Mouse (Mus musculus) hindbrain, embryonic 12.5 days (tissue): ENCODE measurements at regions not wholly inside any gene's neighbourhood (a gene's known extent, or its start where the extent isn't known, plus 50 kb on each side); places are given as distances from the start of the nearest gene placed in this dataset.

Source experiments
- ATAC-seq: fragments of 200-750 bp; cut with Nextera tagmentation; 2 replicates; pipeline ENCODE4 v1.8.0; 2017; ENCODE audit warnings: moderate TSS enrichment; ENCODE audit not compliant: low FRiP score
- H3K27ac ChIP-seq: fragments of 300-500 bp; sonication (generic); 2 replicates; pipeline ENCODE4 v1.5.1; 2016; ENCODE audit warnings: mild to moderate bottlenecking
- H3K27me3 ChIP-seq: fragments of 300-500 bp; sonication (generic); 2 replicates; pipeline ENCODE4 v1.6.1; 2016; ENCODE audit warnings: mild to moderate bottlenecking
- H3K36me3 ChIP-seq: fragments of 300-500 bp; sonication (generic); 2 replicates; pipeline ENCODE4 v1.6.1; 2016; ENCODE audit warnings: mild to moderate bottlenecking
- H3K4me1 ChIP-seq: fragments of 300-500 bp; sonication (generic); 2 replicates; pipeline ENCODE4 v1.6.1; 2016
- H3K4me2 ChIP-seq: fragments of 300-500 bp; sonication (generic); replicated peaks from 2 replicates; pipeline ENCODE4 v1.6.1; 2016; ENCODE audit warnings: mild to moderate bottlenecking
- H3K4me3 ChIP-seq: fragments of 300-500 bp; sonication (generic); 2 replicates; pipeline ENCODE4 v1.5.1; 2016; ENCODE audit warnings: mild to moderate bottlenecking
- H3K9ac ChIP-seq: fragments of 300-500 bp; sonication (generic); 2 replicates; pipeline ENCODE4 v1.6.1; 2016; ENCODE audit warnings: mild to moderate bottlenecking, moderate library complexity
- H3K9me3 ChIP-seq: fragments of 300-500 bp; sonication (generic); replicated peaks from 2 replicates; pipeline ENCODE4 v1.6.1; 2016; ENCODE audit warnings: mild to moderate bottlenecking
- WGBS: fragments of 180-500 bp; shearing (Covaris S2); methylation state at CpG from one replicate; pipeline ENCODE4 v1.1.7; 2016; 5-methylcytosine and 5-hydroxymethylcytosine counted together

DNA sequence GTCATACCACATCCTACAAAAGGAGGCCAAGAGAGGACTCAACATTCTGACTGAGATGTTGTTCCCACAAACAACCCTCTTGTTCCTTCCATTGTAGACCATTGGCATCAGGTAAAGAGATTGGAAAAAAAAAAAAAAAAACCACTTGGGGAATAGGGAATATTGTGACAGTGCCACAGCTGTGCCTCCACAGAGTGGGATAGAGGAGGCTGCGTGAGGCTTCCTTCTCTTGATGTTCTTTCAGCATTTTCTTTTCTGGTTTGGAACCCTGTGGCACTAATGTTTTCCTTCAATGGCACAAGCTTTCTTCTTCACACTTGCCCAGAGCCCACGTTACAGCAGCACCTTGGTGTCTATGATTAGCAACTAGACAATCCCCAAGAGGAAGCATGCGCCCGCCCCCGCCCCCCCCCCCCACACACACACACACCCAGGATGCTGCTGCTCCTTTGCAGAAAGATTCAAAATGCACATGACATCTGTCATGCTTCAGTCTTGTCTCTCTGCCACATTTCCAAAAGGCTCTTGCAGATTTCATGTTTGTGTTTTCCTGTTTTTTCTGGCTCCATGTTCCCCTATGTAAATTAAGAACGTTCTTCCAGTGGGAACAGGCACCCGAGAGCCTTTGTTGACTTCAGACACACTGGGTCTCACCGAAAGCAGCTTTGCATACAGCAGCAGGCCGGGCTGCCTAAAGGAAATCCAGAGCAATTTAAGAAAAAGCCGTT is 2283.4 kb upstream of the Gm7489 start:
- 0 out of 2 replicates have a peak, but pooled peaks cover 3% of the 10 kb centered on the region for H3K4me1 ChIP-seq
- 42% methylated on average over 10 of the region's 10 CpGs for WGBS
- H3K4me3 ChIP-seq = no peak overlapping the region
- no peaks in the 10 kb centered on the region for H3K27me3 ChIP-seq
- H3K27ac ChIP-seq = no peak overlapping the region
- H3K4me2 ChIP-seq = no peak overlapping the region; the same call in 1 of the 2 replicates
- H3K9me3 ChIP-seq = no peaks in the 10 kb centered on the region
- no peak for ATAC-seq
- no peak overlapping the region for H3K9ac ChIP-seq
- H3K36me3 ChIP-seq = no peaks in the 10 kb centered on the region

DNA sequence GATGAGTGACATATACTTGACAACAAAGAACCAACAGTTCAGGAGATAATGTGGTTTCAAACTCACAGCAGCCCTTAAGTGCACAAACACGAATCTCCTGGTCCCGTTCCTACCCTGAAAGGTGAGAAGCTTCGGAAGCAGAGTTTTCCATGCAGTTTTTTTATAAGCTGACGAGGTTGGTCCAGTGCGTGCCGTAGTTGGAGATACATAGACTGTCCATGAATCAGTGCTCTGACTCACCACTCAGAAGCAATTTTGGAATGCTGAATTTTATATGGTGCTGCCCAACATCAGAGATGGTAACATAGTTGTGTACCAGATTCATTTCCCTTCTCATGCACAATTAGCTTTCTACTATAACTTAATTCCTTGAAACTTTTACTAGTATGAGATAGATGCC is 2263.3 kb upstream of the Gm7489 start:
- 93% methylated on average over 6 of the region's 6 CpGs for WGBS
- H3K4me1 ChIP-seq = no peaks in the 10 kb centered on the region
- H3K27ac ChIP-seq = no peak overlapping the region
- H3K9ac ChIP-seq = no peak overlapping the region
- no peaks in the 10 kb centered on the region for H3K36me3 ChIP-seq
- ATAC-seq = no peak
- no peak overlapping the region for H3K4me3 ChIP-seq
- H3K9me3 ChIP-seq = no peaks in the 10 kb centered on the region
- no peak overlapping the region for H3K4me2 ChIP-seq
- H3K27me3 ChIP-seq = no peaks in the 10 kb centered on the region

DNA sequence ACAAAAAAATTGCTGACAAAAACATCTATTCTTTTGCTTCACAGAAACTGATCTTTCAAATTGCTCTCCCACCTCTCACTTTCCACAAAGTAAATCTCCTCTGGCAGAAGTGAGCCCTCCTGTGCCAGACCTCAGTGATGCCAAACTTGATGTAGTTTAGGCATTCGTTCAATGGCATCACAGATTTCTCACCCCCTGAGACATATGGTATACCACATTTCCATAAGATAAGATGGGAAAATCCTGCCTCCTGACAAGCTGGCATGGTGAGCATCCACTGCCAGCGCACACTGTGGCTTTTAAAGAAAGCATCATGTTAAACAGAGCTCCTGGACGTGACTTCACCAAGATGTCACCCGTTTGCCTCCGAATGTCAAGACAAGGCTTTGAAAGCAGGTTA is 2257.2 kb upstream of the Gm7489 start:
- no peak overlapping the region for H3K4me2 ChIP-seq
- ATAC-seq = no peak
- H3K36me3 ChIP-seq = no peaks in the 10 kb centered on the region
- no peak overlapping the region for H3K4me3 ChIP-seq
- H3K9ac ChIP-seq = no peak overlapping the region
- WGBS = 90% methylated on average over 5 of the region's 5 CpGs
- no peaks in the 10 kb centered on the region for H3K27me3 ChIP-seq
- H3K27ac ChIP-seq = no peak overlapping the region
- H3K4me1 ChIP-seq = no peaks in the 10 kb centered on the region
- no peaks in the 10 kb centered on the region for H3K9me3 ChIP-seq

DNA sequence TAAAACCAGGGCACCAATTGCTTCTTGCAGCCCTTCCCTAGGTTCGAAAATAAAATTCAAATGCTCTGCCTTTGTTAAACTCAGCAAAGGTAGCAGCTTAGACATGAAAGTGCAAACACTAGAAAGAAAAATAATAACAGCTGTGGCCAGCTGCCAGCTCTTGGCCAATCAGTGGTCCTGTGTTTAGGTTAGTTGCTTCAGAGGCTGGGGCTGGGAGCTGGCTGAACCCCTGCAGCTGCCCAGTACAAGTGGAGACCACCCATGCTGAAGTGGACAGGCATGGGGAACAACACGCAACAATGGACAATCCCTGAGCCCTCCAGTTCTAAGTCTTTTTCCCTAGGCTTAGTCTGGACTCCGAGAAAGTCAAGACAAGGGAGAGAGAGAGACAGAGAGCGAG is 2256.2 kb upstream of the Gm7489 start:
- H3K9me3 ChIP-seq = no peaks in the 10 kb centered on the region
- no peak overlapping the region for H3K27ac ChIP-seq
- WGBS = 48% methylated on average over 4 of the region's 4 CpGs
- H3K36me3 ChIP-seq = no peaks in the 10 kb centered on the region
- no peak overlapping the region for H3K4me3 ChIP-seq
- H3K27me3 ChIP-seq = no peaks in the 10 kb centered on the region
- H3K4me2 ChIP-seq = no peak overlapping the region
- H3K4me1 ChIP-seq = no peaks in the 10 kb centered on the region
- ATAC-seq = no peak
- H3K9ac ChIP-seq = no peak overlapping the region

DNA sequence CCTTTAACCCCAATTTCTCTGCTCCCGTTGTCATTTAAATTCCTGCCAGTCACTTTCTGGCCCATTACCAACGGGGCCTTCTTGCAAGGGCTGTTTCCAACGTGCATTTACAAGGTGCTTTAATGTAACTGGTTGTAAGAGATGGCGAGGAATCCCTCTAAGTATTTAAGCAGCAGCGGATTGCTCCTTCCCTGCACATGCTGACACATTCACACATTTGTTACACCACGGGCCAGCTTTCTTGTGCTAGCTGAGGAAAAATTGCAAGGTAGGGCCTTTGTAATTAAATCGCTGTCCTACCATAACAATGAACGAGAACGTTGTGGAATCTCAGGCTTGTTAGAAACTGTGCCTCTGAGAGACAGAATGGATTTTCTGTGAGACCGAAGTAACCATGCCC is 2252.8 kb upstream of the Gm7489 start:
- no peak for ATAC-seq
- no peaks in the 10 kb centered on the region for H3K9me3 ChIP-seq
- no peak overlapping the region for H3K4me3 ChIP-seq
- no peak overlapping the region for H3K9ac ChIP-seq
- no peaks in the 10 kb centered on the region for H3K27me3 ChIP-seq
- H3K4me2 ChIP-seq = no peak overlapping the region
- no peak overlapping the region for H3K27ac ChIP-seq
- H3K36me3 ChIP-seq = no peaks in the 10 kb centered on the region
- 70% methylated on average over 10 of the region's 10 CpGs for WGBS
- 0 out of 2 replicates have a peak, but pooled peaks cover 3% of the 10 kb centered on the region for H3K4me1 ChIP-seq

DNA sequence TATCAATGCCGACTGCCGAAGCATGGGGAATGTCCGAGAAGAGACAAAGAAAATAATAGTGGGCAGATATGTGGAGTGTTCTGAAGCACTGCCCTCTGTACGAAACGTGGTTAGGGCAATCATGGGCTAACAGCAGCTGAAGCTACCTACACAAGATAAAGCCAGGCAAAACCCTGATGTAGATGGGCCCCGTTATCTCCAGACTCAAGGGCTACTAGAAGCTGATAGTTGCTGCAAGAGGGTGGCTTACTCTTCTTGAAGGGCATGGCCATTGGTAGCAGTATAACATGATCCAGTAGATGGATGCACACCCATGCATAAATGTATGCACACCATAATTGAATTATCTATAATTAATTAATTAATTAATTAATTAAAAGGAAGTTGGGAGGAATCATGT is 2251.6 kb upstream of the Gm7489 start:
- WGBS = 91% methylated on average over 6 of the region's 6 CpGs
- no peak overlapping the region for H3K4me3 ChIP-seq
- no peak overlapping the region for H3K9ac ChIP-seq
- H3K9me3 ChIP-seq = no peaks in the 10 kb centered on the region
- H3K27me3 ChIP-seq = no peaks in the 10 kb centered on the region
- no peak for ATAC-seq
- no peak overlapping the region for H3K4me2 ChIP-seq
- H3K4me1 ChIP-seq = 0 out of 2 replicates have a peak, but pooled peaks cover 3% of the 10 kb centered on the region
- no peaks in the 10 kb centered on the region for H3K36me3 ChIP-seq
- H3K27ac ChIP-seq = no peak overlapping the region

DNA sequence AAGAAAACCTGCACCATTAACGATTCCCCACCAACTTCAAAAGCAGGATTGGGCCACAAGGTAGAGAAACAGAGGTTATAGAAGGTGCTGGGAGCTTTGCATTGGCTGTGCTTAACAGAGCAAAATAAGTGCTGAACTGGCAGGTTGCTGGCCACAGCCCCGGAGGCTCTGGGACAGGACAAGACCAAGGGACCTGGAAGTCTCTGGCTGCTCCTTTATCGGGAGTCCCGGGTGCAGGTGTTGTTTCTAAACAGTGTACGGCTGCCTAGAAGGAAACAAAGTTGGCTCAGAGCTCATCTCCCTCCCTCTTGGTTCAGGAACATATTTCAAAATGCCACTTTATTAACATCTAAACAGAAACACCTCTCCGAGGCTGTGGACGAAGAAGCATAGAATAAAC is 2250.0 kb upstream of the Gm7489 start:
- no peaks in the 10 kb centered on the region for H3K27me3 ChIP-seq
- H3K9ac ChIP-seq = no peak overlapping the region
- 0 out of 2 replicates have a peak, but pooled peaks have one; percentile 32 for ATAC-seq
- H3K27ac ChIP-seq = no peak overlapping the region
- H3K4me1 ChIP-seq = 0 out of 2 replicates have a peak, but pooled peaks cover 3% of the 10 kb centered on the region
- H3K4me2 ChIP-seq = peak overlapping the region; percentile 37
- H3K36me3 ChIP-seq = no peaks in the 10 kb centered on the region
- WGBS = 44% methylated on average over 7 of the region's 7 CpGs
- no peaks in the 10 kb centered on the region for H3K9me3 ChIP-seq
- no peak overlapping the region for H3K4me3 ChIP-seq

DNA sequence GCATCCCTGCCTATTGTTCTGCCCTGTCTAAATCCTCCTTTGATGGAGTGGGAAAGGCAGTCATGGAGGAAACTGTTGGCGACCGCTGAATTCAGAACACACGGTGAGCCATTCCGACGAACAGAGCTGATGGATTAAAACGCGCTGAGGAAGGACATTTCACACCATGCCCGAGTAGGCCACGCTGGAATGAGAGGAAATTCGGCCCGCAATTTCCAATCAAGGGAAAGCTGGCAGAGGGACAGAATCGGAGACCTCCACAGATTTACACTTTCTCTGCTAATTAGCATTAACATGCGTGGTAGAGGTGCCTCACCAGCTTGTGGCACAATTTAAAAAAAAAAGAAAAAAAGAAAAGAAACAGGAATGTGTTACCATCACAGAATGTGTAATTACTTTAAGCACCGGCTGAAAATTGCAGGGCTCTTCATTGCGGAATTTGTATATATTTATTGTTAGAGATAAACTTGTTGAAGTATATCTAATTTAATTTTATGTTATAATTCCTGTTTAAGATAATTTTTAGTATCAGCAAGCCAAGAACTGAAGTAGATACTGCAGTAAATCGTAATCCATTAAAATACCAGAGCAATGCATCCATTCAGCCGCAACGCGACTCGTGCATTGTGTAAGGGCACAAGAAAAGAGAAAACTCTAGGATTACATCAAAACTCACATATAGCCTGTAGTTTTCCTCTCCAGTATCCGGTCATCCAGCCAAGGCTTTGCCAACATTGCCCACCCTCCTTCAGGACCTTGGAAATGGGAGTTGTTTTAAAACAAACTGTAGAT is 2249.4 kb upstream of the Gm7489 start:
- ATAC-seq = peak; percentile 40; the same call in 1 of the 2 replicates
- no peak overlapping the region for H3K27ac ChIP-seq

DNA sequence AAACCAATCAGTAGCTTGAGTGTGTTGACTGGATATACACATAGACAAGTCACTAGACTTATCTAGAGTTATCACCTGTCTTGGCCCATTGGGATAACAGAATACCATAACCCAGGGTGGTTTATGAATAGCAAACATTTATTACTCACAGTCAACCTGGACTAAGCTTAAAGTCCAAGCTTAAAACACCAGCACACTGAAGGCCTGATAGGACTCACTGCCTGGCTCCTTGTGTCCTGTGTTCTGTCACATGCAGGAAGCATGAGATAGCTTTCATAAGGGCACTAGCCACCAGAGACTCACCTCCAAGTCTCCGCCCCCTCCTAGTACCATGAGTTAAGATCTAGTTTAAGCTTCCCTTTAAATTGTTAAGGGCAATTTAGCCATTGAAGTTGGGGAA is 2247.1 kb upstream of the Gm7489 start:
- no peak overlapping the region for H3K9ac ChIP-seq
- no peak for ATAC-seq
- no peaks in the 10 kb centered on the region for H3K27me3 ChIP-seq
- no peaks in the 10 kb centered on the region for H3K9me3 ChIP-seq
- H3K4me1 ChIP-seq = 0 out of 2 replicates have a peak, but pooled peaks cover 3% of the 10 kb centered on the region
- H3K27ac ChIP-seq = no peak overlapping the region
- H3K4me2 ChIP-seq = no peak overlapping the region
- no peaks in the 10 kb centered on the region for H3K36me3 ChIP-seq
- WGBS = 94% methylated on average over 1 of the region's 1 CpGs
- no peak overlapping the region for H3K4me3 ChIP-seq

More for the DNA sequence above, 2249.4 kb upstream of the Gm7489 start:
- H3K4me1 ChIP-seq = 0 out of 2 replicates have a peak, but pooled peaks cover 3% of the 10 kb centered on the region
- H3K9me3 ChIP-seq = no peaks in the 10 kb centered on the region
- peak overlapping the region; percentile 37 for H3K4me2 ChIP-seq
- H3K36me3 ChIP-seq = no peaks in the 10 kb centered on the region
- no peak overlapping the region for H3K4me3 ChIP-seq
- H3K9ac ChIP-seq = no peak overlapping the region
- WGBS = 43% methylated on average over 21 of the region's 21 CpGs
- H3K27me3 ChIP-seq = no peaks in the 10 kb centered on the region

DNA sequence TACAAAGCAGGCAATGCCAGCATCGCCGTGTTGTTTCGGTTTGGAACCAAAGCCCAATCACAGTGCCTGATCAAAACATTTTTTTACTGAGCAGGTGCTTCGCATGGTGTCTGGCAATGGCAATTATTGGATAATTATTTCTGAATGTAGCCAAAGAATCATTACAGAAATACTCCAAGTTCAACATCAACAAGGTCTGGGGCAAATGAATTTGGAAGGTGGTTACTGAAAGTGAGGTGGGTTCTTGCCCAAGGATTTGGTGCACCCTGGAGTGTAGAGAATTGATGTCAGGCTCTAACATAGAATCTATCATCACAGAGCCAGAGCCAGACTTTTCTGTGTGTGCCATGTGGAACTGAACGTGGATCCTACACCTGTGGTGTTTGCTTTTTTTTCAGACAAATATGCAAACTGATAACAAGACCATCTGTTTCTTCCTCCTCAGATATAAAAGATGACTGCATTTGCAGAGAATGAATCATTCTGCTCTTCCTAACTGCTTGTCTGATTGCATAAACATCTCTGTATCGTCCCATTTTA is 2240.9 kb upstream of the Gm7489 start:
- H3K4me1 ChIP-seq = no peaks in the 10 kb centered on the region
- H3K27ac ChIP-seq = no peak overlapping the region
- 86% methylated on average over 6 of the region's 6 CpGs for WGBS
- H3K9ac ChIP-seq = no peak overlapping the region
- no peak overlapping the region for H3K4me2 ChIP-seq
- ATAC-seq = no peak
- H3K4me3 ChIP-seq = no peak overlapping the region
- H3K9me3 ChIP-seq = no peaks in the 10 kb centered on the region
- no peaks in the 10 kb centered on the region for H3K27me3 ChIP-seq
- H3K36me3 ChIP-seq = no peaks in the 10 kb centered on the region

DNA sequence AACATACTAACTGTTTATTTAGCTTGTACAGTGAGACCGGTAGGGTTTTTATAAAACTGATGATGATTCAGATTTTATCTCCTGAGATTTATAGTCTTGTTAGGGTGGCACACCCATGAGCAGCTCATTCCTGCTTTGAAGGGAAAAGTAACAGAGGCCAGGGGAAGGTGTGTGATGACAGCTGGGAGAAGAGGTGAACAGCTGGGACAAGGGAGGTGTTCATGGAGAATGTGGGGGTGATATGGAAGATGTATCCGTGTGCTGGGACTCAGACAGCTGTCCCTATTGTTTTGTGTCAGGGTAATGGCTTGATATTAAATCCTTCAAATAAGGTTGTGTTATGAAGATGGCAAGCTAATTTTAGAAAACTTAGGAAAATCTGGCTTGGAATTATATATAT is 2238.4 kb upstream of the Gm7489 start:
- no peaks in the 10 kb centered on the region for H3K27me3 ChIP-seq
- H3K27ac ChIP-seq = no peak overlapping the region
- H3K9me3 ChIP-seq = no peaks in the 10 kb centered on the region
- ATAC-seq = no peak
- no peak overlapping the region for H3K4me3 ChIP-seq
- H3K4me1 ChIP-seq = no peaks in the 10 kb centered on the region
- 78% methylated on average over 2 of the region's 2 CpGs for WGBS
- H3K9ac ChIP-seq = no peak overlapping the region
- H3K36me3 ChIP-seq = no peaks in the 10 kb centered on the region
- H3K4me2 ChIP-seq = no peak overlapping the region

DNA sequence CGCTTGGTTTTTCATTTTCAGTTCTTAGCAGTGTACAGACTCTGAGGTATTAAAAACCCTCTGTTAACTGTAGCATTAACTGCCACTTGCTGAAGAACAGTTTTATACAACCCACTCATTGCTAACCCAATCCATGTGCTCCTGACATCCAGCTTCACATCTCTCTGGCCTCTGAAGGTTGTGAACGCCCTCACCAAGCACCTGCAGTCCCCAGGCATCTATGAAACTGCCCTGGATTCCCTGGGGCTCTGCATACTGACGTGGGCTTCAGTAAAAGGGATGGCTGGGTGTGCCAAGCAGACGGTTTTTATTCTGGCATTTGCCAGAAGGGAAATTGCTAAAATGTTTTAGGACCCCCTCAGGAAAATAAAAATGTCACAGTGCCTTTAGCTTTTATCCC is 2232.2 kb upstream of the Gm7489 start:
- Histone ChIP-seq H3K4me1 (no peaks in the 10 kb centered on the region), H3K9me3 (peaks cover 5% of the 10 kb centered on the region), H3K4me2 (no peak overlapping the region), H3K27me3 (no peaks in the 10 kb centered on the region), H3K9ac (no peak overlapping the region), H3K4me3 (no peak overlapping the region), H3K36me3 (no peaks in the 10 kb centered on the region), H3K27ac (no peak overlapping the region)
- 68% methylated on average over 4 of the region's 4 CpGs for WGBS
- no peak for ATAC-seq
